Mouse (Mus musculus) ES-Bruce4 (cell line): ENCODE results near the gene Maml3.

Experiments used
- CTCF ChIP-seq: IDR thresholded peaks from one replicate; pipeline ENCODE4 v1.8.1; 2011; ENCODE audit warnings: low read depth, low read length
- EP300 ChIP-seq: IDR thresholded peaks from 2 replicates; pipeline ENCODE4 v1.6.1; 2011; ENCODE audit warnings: low read depth, low read length; ENCODE audit not compliant: insufficient read depth
- POLR2A ChIP-seq: IDR thresholded peaks from one replicate; pipeline ENCODE4 v1.8.1; 2011; ENCODE audit warnings: low read length; ENCODE audit not compliant: insufficient read depth

DNA sequence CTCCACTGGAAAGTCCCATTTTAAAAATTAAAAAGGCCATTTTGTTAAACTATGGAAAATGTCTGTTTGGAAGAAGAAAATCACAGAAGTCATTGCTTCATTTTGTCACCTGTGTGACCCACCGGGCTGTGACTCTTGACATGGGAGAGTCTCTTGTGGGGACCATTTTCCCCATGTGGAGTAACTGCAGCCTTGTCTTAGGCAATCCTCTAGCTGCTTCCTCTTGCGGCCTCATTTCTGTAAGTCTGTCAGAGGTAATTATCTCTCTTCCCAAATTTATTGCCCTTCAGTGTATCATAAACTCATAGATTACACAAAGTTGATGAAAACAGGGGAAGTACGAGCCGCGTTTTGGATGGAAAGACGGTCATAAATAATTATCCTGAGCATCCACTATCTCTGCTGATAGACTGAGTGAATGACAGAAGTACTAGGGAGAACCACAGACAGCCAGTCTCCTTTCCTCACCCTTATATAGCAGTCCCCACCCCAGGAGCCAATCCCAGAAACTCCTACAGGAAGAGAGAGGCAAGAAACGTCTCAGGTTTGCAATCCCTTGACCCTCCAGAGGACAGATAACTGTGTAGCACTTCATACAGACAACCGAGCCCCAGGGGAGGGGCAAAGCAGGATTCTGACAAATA is 14.5 kb downstream of the Maml3 start:
- TF ChIP-seq CTCF (no peak), POLR2A (no peak), EP300 (no peak)
